Mouse (Mus musculus) frontal cortex, adult 2 months (tissue): ENCODE measurements around the gene Nat8l. TPM values are rescaled to one million over a fixed set of nuclear protein-coding genes. Genes with fewer than 3 reads are reported as not detected.
"Not testable (repeated sequence)": the region's sequence is repeated elsewhere in the genome, so short reads cannot be mapped to it uniquely, and the experiment has no call there.

Experiments
- DNase-seq, 2 experiments: peaks; one replicate each; pipeline ENCODE4 v3.0.0; 2022; ENCODE audit warnings: low spot score in 1 of 2; ENCODE audit errors: extremely low spot score in 1 of 2
- polyA plus RNA-seq: library from polyadenylated mRNA; depleted of rRNA; stranded (reverse); fragments of >200 nt; gene quantifications from 2 replicates; pipeline ENCODE4 v1.2.3, GENCODE M21; 2012; rRNA removed

Gene Nat8l
- polyA plus RNA-seq = 138 and 150 TPM in 2 replicates

GRCm38 (mm10) chr5:33995843-33996693 lies at the start of gene Nat8l:
Nat8l (plus strand) TSS chr5:33995984.
- peak; percentile 76 to 93 for DNase-seq

GRCm38 (mm10) chr5:33947035-33947434 lies 48.7 kb upstream of the Nat8l start:
- not testable (repeated sequence) for DNase-seq

DNA sequence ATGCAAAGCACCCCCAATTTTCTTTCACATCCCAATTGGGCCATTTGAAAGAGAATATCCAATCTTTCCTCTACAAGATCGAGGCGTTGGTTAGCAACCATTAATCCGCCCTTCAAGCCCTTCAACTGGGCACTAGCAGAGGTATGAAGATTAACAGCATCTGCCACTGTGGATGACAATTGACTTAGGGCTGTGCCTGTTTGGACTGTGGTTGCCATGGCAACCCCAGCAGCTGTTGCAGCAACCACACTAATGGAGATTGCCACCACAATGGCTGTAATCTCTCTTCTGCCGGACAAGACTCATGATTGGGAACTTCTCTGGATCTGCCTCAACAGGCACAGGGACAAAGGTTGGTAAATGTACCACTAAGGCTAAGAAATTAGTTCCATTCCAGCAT lies 47.5 kb upstream of the Nat8l start:
- DNase-seq = no peak

DNA sequence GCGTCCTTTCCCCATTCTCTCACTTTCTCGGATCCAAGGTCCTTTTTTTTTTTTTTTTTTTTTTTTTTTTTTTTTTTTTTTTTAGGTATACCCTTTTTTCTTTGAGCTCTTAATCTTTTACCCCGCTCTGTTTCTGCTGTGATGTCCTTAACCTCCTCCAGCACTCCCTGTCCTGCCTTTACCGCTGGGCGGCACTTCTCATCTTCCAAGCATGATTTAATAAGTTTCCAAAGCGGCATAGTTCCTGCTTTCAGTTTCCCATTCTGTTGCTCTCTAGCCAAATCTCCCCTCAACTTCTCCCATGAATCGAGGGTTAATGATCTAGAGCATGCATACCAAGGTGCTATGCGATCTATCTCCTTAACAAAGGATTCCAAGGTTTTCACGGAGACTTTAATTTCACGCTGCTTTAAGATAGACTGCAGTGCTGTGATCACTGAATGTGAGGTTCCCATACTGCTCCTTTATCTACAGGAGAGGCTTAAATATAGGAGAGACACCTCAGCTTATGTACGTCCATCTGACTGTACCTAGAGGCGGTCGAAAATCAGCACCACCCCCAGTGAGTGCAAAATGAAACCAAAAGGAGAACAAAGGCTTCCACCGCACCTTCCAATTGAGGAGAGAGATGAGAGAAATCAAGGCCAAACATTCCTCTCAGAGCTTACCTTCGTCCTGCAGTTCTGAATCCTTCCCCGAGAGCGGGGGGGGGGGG lies 42.2 kb upstream of the Nat8l start:
- DNase-seq = no peak

- peak; percentile 60 to 93 for DNase-seq
Observed at GRCm38 (mm10) chr5:33954354-33954753, 41.4 kb upstream of the Nat8l start.

DNA sequence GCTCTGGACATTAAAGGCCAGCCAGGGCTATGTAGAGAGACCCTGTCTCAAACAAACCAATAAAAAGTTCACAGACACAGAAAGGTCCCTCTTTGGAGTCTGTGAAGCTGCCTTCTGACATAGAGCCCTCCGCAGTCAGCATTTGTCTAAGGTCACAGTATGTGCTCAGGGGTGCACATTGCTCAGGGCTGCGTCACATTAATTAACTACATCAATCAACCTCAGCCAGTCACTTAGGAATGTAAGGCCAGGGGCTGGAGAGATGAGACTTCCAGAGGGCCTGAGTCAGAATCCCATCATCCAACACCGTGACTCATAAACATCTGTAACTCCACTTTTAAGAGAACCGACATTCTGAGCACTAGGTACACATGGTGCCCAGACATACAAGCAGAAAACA lies 39.9 kb upstream of the Nat8l start:
- no peak for DNase-seq

DNA sequence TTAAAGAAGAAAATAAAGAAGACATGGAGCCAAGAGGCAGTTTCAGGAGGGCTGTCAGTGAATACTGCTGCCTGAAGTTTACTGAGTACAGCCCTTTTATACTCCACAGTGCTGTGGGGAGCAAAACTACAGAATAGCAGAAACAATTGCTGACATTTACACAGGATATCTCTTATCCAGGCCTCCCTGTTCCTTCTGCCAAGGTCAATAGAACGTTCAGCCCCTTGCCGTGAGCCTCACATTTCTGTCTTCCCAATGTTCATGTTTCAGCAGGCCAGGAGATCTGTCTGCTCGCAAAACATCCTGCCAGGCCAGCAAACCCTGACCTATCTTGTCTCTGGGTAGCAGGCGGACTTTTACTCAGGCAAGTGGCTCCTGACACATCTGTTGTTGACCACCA lies 36.4 kb upstream of the Nat8l start:
- DNase-seq = no peak

GRCm38 (mm10) chr5:33974736-33975135 lies 21.0 kb upstream of the Nat8l start:
- DNase-seq = no peak

DNA sequence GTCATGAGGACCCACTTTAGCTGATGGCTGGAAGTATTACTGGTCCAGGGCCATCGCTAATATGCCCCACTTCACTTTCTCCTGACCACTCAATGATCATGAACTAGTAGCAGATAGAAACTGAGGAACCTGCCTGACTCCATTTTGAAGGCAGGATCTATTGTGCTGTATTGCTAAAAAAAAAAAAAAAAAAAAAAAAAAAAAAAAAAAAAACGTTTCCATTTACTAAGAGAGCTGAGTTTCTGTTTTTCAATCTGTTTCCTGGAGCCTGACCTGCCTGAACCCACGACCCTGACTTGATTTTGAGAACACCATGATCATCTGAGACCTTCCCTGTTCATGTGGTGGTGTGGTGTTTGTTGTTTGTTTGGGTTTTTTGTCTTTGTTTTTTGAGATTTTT lies 19.5 kb upstream of the Nat8l start:
- no peak for DNase-seq

GRCm38 (mm10) chr5:33982731-33983259 lies 13.0 kb upstream of the Nat8l start:
- peak in 1 of 2 experiments; percentile 27 for DNase-seq

GRCm38 (mm10) chr5:33983309-33984121 lies 12.3 kb upstream of the Nat8l start, which contains the start of gene Gm1673:
Gm1673 (plus strand) TSS chr5:33983433.
- peak; percentile 70 to 92 for DNase-seq

GRCm38 (mm10) chr5:33994671-33995625 lies 836 bp upstream of the Nat8l start:
- peak in 1 of 2 experiments; percentile 80 for DNase-seq

GRCm38 (mm10) chr5:33996694-33997045 lies 886 bp downstream of the Nat8l start:
- no peak for DNase-seq

GRCm38 (mm10) chr5:33997051-33997741 lies 1.4 kb downstream of the Nat8l start:
- DNase-seq = peak; percentile 64 to 84

DNA sequence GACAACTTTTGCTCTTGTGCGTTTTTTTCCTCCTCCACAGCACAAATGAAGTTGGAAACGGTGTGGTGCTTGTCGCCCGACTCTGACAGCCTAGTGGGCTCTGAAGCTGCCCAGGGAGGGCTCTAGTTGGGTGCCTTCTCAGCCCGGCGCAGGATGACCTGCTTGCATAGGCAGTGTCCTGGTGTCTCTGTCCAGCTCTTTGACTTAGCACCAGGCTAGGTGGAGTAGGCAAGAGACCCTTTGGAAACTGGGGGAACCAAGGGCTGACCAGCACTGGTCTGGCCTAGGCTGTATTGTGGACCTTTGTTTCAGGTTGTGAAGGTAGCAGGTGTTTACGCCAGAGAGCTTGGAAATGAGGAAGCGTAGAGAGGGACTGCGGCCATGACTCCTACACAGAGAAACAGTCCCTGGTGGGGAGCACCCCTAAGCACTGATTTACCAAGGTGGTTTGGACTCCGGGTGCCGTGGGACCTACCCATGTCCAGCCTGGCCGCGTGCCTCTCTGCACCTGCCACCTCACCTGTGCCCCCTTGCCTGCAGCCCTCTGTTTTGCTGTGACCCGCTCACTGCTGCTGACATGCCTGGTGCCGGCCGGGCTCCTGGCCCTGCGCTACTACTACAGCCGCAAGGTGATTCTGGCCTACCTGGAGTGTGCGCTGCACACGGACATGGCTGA lies 2.2 kb downstream of the Nat8l start:
- no peak for DNase-seq

GRCm38 (mm10) chr5:33998505-33998877 lies 2.7 kb downstream of the Nat8l start:
- DNase-seq = no peak

GRCm38 (mm10) chr5:33999466-34000090 lies 3.8 kb downstream of the Nat8l start:
- DNase-seq = no peak

- peak in 1 of 2 experiments; percentile 42 for DNase-seq
Observed at GRCm38 (mm10) chr5:34000809-34001208, 5.0 kb downstream of the Nat8l start.
